Mouse (Mus musculus): ENCODE data around the gene Pofut1. TPM values are rescaled to one million over a fixed set of nuclear protein-coding genes. Genes with fewer than 3 reads are reported as not detected.
A peak's percentile ranks its signal among the peaks of the same experiment; 100 is the strongest.
"Not testable (repeated sequence)": the region's sequence is repeated elsewhere in the genome, so short reads cannot be mapped to it uniquely, and the experiment has no call there.

Pofut1 gene
- polyA plus RNA-seq, 1 experiment from 2014 or later: 6.3 TPM

DNA sequence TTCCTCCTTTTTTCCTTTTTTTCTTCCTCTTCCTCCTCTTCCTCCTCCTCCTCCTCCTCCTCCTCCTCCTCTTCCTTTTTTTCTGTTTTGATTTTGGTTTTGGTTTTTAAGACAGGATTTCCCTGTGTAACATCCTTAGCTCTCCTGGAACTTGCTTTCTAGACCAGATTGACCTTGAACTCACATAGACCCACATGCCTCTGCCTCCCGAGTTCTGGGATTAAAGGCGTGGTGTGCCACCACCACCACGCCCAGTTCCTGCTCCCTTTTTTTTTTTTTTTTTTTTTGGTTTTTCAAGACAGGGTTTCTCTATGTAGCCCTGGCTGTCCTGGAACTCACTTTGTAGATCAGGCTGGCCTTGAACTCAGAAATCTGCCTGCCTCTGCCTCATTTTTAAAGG lies 34.2 kb downstream of the Pofut1 start:
- not testable (repeated sequence) for H3K9me3 ChIP-seq (ENCODE audit: control insufficient read depth, low read length); H3K4me3 ChIP-seq (replicated peaks; ENCODE audit: low read length); DNase-seq (ENCODE audit: low spot score); H3K4me2 ChIP-seq (replicated peaks); H3K27me3 ChIP-seq (ENCODE audit: control insufficient read depth, insufficient read depth, low read length); H3K36me3 ChIP-seq (replicated peaks; ENCODE audit: control insufficient read depth, insufficient read depth); ATAC-seq (ENCODE audit: low FRiP score); H3K9ac ChIP-seq; H3K27ac ChIP-seq; H3K4me1 ChIP-seq (replicated peaks; ENCODE audit: control insufficient read depth, insufficient read depth, low read length)
- WGBS: 90% methylated on average over 3 of the region's 3 CpGs

DNA sequence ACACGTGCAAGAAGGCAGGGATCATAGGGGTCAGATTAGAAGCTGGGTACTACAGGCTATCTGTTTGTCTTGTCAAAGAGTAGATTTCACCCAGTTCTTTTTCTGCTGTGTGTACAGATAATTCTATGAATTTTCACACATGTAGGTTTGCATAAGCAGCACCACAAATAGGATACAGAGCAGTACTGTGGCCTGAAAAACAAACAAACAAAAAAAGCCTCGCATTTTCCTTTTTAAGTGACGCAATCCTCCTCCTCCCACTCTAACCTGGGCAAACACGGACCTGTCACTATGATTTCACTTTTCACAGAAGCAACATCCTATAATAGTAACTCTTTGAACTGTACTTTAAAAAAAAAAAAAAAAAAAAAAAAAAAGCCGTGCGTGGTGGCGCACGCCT lies 35.1 kb downstream of the Pofut1 start:
- H3K9ac ChIP-seq: no peak overlapping the region
- DNase-seq (ENCODE audit: low spot score) (no peak), ATAC-seq (ENCODE audit: low FRiP score) (no peak)
- H3K9me3 ChIP-seq (ENCODE audit: control insufficient read depth, low read length): no peaks in the 10 kb centered on the region
- H3K27ac ChIP-seq: no peak overlapping the region
- H3K4me3 ChIP-seq (replicated peaks; ENCODE audit: low read length): no peak overlapping the region
- H3K4me2 ChIP-seq (replicated peaks): no peak overlapping the region
- 91% methylated on average over 8 of the region's 8 CpGs for WGBS
- H3K4me1 ChIP-seq (replicated peaks; ENCODE audit: control insufficient read depth, insufficient read depth, low read length): no peaks in the 10 kb centered on the region
- H3K27me3 ChIP-seq (ENCODE audit: control insufficient read depth, insufficient read depth, low read length): no peaks in the 10 kb centered on the region
- no peaks in the 10 kb centered on the region for H3K36me3 ChIP-seq (replicated peaks; ENCODE audit: control insufficient read depth, insufficient read depth)

DNA sequence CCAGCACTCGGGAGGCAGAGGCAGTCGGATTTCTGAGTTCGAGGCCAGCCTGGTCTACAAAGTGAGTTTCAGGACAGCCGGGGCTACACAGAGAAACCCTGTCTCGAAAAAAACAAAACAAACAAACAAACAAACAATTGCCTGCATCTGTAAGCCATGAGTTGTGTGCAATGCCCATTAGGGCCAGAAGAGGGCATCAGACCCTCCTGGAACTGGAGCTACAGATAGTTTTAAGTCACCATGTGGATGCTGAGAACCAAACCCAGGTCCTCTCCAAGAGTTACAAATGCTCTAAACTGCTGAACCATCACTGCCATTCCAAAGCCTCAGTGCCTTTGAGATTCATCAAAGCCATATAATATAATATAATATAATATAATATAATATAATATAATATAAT lies 35.5 kb downstream of the Pofut1 start:
- DNase-seq (ENCODE audit: low spot score); H3K4me1 ChIP-seq (replicated peaks; ENCODE audit: control insufficient read depth, insufficient read depth, low read length); H3K27ac ChIP-seq; H3K4me2 ChIP-seq (replicated peaks); H3K27me3 ChIP-seq (ENCODE audit: control insufficient read depth, insufficient read depth, low read length); H3K9ac ChIP-seq; H3K36me3 ChIP-seq (replicated peaks; ENCODE audit: control insufficient read depth, insufficient read depth); H3K9me3 ChIP-seq (ENCODE audit: control insufficient read depth, low read length); H3K4me3 ChIP-seq (replicated peaks; ENCODE audit: low read length); ATAC-seq (ENCODE audit: low FRiP score): not testable (repeated sequence)
- WGBS: 95% methylated on average over 5 of the region's 5 CpGs

DNA sequence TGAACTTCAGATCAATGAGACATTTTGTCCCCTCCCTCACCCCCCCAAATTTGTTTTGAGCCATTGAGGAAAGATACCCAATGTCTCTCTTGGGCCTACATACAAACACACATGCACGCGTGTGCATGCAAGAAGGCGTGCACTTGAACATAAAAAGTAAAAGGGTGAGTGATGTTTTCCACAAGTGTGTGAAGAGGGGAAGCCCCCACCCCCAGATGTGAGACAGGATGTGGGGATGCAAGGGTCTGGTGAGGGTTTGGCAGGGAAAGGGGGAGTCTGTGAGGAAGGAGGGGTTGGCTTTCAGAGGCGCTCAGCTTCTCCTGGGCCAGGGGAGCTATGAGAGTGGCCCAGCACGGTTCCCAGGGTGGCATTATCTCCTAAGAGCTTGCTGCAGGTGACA lies 37.0 kb downstream of the Pofut1 start:
- Histone ChIP-seq H3K27ac (no peak overlapping the region), H3K9me3 (ENCODE audit: control insufficient read depth, low read length) (no peaks in the 10 kb centered on the region), H3K4me1 (replicated peaks; ENCODE audit: control insufficient read depth, insufficient read depth, low read length) (no peaks in the 10 kb centered on the region), H3K9ac (no peak overlapping the region), H3K4me3 (replicated peaks; ENCODE audit: low read length) (no peak overlapping the region), H3K4me2 (replicated peaks) (no peak overlapping the region), H3K36me3 (replicated peaks; ENCODE audit: control insufficient read depth, insufficient read depth) (no peaks in the 10 kb centered on the region), H3K27me3 (ENCODE audit: control insufficient read depth, insufficient read depth, low read length) (no peaks in the 10 kb centered on the region)
- 89% methylated on average over 5 of the region's 5 CpGs for WGBS
- DNase-seq (ENCODE audit: low spot score) (no peak), ATAC-seq (ENCODE audit: low FRiP score) (no peak)

DNA sequence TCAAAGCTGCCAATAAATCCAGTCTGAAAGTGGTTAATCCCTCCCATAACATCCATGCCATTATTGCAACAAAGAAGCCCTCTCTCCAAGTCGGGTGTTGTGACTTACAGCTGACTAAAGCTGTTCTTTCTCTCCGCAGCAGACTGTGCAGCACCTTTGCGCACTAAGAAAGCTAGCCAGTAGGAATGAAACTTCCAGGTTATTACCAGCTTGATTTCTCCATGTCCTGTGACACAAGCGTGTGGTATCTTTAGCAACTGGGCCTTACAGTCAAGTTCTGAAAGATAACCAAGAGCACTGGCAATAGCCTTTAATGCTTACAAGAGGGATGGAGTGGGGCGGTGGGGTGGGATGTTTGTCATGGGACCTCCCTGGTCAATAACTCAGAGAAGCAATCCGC lies 42.6 kb downstream of the Pofut1 start:
- ATAC-seq (ENCODE audit: low FRiP score): no peak
- Histone ChIP-seq H3K36me3 (replicated peaks; ENCODE audit: control insufficient read depth, insufficient read depth) (no peaks in the 10 kb centered on the region), H3K27me3 (ENCODE audit: control insufficient read depth, insufficient read depth, low read length) (no peaks in the 10 kb centered on the region), H3K4me3 (replicated peaks; ENCODE audit: low read length) (no peak overlapping the region), H3K9me3 (ENCODE audit: control insufficient read depth, low read length) (no peaks in the 10 kb centered on the region), H3K27ac (no peak overlapping the region), H3K4me1 (replicated peaks; ENCODE audit: control insufficient read depth, insufficient read depth, low read length) (peaks cover 4% of the 10 kb centered on the region; the same call in 1 of the 2 replicates), H3K9ac (no peak overlapping the region), H3K4me2 (replicated peaks) (no peak overlapping the region)
- 90% methylated on average over 6 of the region's 6 CpGs for WGBS
- no peak for DNase-seq (ENCODE audit: low spot score)

DNA sequence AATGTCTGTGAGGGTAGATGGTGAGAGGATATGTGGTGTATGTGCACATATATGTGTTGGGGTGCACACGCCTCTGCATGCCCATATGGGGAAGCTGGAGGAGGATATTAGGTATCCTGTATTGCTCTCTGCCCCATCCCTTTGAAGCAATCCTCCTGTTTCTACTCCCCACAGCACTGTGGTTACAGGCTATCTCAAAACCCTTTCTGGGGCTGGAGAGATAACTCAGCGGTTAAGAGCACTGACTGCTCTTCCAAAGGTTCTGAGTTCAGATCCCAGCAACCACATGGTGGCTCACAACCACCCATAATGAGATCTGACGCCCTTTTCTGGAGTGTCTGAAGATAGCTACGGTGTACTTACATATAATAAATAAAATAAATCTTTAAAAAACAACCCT lies 45.2 kb downstream of the Pofut1 start:
- Histone ChIP-seq H3K4me1 (replicated peaks; ENCODE audit: control insufficient read depth, insufficient read depth, low read length) (peaks cover 4% of the 10 kb centered on the region; the same call in 1 of the 2 replicates), H3K9me3 (ENCODE audit: control insufficient read depth, low read length) (no peaks in the 10 kb centered on the region), H3K9ac (no peak overlapping the region), H3K4me2 (replicated peaks) (no peak overlapping the region), H3K36me3 (replicated peaks; ENCODE audit: control insufficient read depth, insufficient read depth) (no peaks in the 10 kb centered on the region), H3K27me3 (ENCODE audit: control insufficient read depth, insufficient read depth, low read length) (no peaks in the 10 kb centered on the region), H3K27ac (no peak overlapping the region), H3K4me3 (replicated peaks; ENCODE audit: low read length) (no peak overlapping the region)
- DNase-seq (ENCODE audit: low spot score) (no peak), ATAC-seq (ENCODE audit: low FRiP score) (no peak)
- 90% methylated on average over 4 of the region's 4 CpGs for WGBS

DNA sequence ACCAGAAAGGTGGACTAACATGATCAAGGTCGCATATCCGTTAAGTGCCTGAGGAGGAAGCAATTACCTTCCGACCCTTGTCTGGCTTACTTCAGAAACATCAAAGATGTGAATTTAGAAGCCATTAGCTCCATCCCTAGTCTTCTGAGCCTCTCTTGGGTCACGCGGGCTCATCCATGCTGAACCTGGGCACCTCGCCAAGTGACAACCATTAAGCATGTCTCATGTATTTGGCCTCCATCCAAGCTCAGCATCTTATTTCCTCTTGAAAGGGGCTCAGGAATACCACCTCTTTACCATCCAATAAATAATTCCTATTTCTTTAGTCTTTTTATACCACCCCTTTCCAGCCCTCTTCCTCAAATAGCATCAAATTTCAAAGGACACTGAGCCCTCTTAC lies 46.5 kb downstream of the Pofut1 start:
- Histone ChIP-seq H3K4me1 (replicated peaks; ENCODE audit: control insufficient read depth, insufficient read depth, low read length) (peaks cover 13% of the 10 kb centered on the region), H3K9me3 (ENCODE audit: control insufficient read depth, low read length) (no peaks in the 10 kb centered on the region), H3K27ac (no peak overlapping the region), H3K4me3 (replicated peaks; ENCODE audit: low read length) (no peak overlapping the region), H3K9ac (no peak overlapping the region), H3K27me3 (ENCODE audit: control insufficient read depth, insufficient read depth, low read length) (no peaks in the 10 kb centered on the region), H3K4me2 (replicated peaks) (no peak overlapping the region), H3K36me3 (replicated peaks; ENCODE audit: control insufficient read depth, insufficient read depth) (no peaks in the 10 kb centered on the region)
- ATAC-seq (ENCODE audit: low FRiP score) (no peak), DNase-seq (ENCODE audit: low spot score) (peak; percentile 46)
- 60% methylated on average over 6 of the region's 6 CpGs for WGBS

DNA sequence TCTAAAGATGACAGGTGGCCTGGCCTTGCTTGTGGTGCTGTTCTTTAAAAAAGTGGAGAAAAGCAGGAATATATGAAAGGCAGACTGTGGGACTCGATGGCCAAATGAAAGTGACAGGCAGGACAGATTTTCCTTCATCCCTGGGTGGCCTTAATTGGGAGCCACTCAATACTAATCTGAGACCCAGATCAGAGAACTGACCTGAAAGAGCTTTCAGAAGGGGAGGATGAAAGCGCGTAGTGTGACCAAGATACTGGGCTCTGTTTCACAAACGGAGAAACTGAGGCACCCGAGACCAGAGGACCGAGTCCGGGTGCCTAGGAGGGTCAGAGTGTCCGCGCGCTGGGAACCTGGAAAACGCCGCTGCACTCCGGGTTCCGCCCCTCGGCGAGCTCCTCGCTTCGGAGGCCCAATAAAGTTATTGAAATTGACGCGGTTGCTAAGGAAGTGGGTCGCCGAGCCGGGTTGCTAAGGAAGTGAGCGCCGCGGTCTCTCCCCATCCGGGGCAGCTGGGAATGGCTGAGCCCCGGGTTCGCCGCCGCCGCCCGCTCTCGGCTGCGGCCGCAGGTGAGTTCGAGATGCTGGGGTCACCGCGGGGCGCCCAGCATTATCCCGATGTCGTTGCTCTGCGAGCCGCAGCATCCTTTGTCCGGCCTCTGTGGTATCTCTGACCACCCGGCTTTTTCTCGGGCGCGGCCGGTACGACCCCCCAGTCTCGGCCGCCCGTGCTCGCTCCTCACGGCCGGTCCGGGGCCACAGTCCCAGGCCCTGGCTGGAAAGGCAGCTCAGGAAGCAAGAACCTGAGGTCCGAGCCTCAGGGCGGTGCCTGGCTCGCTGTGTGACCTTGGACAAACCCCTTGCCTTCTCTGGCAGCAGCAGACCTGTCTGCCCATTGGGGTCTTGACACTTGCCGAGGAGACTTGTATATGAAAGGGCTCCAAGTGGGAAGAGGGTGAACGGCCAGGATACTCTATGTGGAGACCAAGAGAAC lies 49.9 kb downstream of the Pofut1 start, which contains the start of gene Kif3b:
Gene Kif3b, plus strand, starts transcription at position 476 of the 991 bp plus-strand sequence.
- Histone ChIP-seq H3K27ac (peak within 1 kb of the TSS; percentile 59; the same call in 1 of the 2 replicates), H3K4me1 (replicated peaks; ENCODE audit: control insufficient read depth, insufficient read depth, low read length) (peaks cover 13% of the 10 kb centered on the region), H3K9ac (peak within 1 kb of the TSS; percentile 99), H3K36me3 (replicated peaks; ENCODE audit: control insufficient read depth, insufficient read depth) (no peaks in the 10 kb centered on the region), H3K27me3 (ENCODE audit: control insufficient read depth, insufficient read depth, low read length) (no peaks in the 10 kb centered on the region), H3K9me3 (ENCODE audit: control insufficient read depth, low read length) (no peaks in the 10 kb centered on the region), H3K4me3 (replicated peaks; ENCODE audit: low read length) (peak within 1 kb of the TSS; percentile 99), H3K4me2 (replicated peaks) (peak within 1 kb of the TSS; percentile 87)
- ATAC-seq (ENCODE audit: low FRiP score): peak; percentile 92
- WGBS: under 1% methylated on average over 63 of the region's 63 CpGs
- peak; percentile 92 for DNase-seq (ENCODE audit: low spot score)

DNA sequence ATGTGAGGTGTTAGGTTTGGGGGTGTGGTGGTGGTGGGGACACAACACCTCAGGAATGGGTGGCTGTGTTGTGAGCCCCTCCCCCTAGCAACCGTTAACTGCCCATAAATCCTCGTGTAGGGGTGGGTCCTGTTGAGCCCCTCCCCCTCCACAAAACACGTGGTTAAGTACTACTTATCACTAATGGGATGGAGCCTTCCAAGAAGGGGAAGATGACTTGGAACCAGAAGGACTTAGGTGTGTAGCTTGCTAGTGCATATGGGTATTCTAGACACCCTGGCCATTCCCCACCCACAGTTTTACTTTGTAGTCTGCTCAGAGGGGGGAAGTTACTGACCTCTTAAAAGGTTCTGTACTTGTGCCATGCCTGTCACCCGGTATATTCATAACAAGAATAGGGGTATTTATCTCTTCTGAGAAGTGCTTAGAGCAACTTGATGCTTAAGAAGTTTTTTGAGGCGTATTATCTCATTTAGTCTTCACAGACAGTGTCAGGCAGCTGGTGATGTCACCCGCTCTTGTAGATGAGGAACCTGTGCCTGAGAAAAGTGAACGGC lies 51.0 kb downstream of the Pofut1 start:
- Histone ChIP-seq H3K9ac (peak overlapping the region; percentile 99), H3K4me3 (replicated peaks; ENCODE audit: low read length) (peak overlapping the region; percentile 99), H3K27ac (no peak overlapping the region), H3K9me3 (ENCODE audit: control insufficient read depth, low read length) (no peaks in the 10 kb centered on the region), H3K36me3 (replicated peaks; ENCODE audit: control insufficient read depth, insufficient read depth) (no peaks in the 10 kb centered on the region), H3K4me2 (replicated peaks) (peak overlapping the region; percentile 87), H3K27me3 (ENCODE audit: control insufficient read depth, insufficient read depth, low read length) (no peaks in the 10 kb centered on the region), H3K4me1 (replicated peaks; ENCODE audit: control insufficient read depth, insufficient read depth, low read length) (peaks cover 13% of the 10 kb centered on the region)
- ATAC-seq (ENCODE audit: low FRiP score) (no peak), DNase-seq (ENCODE audit: low spot score) (no peak)
- WGBS: 58% methylated on average over 7 of the region's 7 CpGs
